Mouse (Mus musculus): ENCODE measurements around the gene Dusp14. TPM values are rescaled to one million over a fixed set of nuclear protein-coding genes. Genes with fewer than 3 reads are reported as not detected.
A peak's percentile ranks its signal among the peaks of the same experiment; 100 is the strongest.

The Dusp14 gene
- polyA plus RNA-seq, 1 experiment from 2014 or later, result 8.7 TPM

GRCm38 (mm10) chr11:84033671-84034070 lies 35.4 kb downstream of the Dusp14 start:
- Histone ChIP-seq H3K4me2 (no peak overlapping the region), H3K4me3 (no peak overlapping the region), H3K27me3 (no peaks in the 10 kb centered on the region), H3K4me1 (replicated peaks) (no peaks in the 10 kb centered on the region), H3K9me3 (no peaks in the 10 kb centered on the region), H3K36me3 (peaks cover 76% of the 10 kb centered on the region), H3K27ac (replicated peaks) (no peak overlapping the region), H3K9ac (no peak overlapping the region)
- WGBS, result 90% methylated on average over 5 of the region's 5 CpGs
- ATAC-seq (ENCODE audit: low read depth), result no peak

GRCm38 (mm10) chr11:84032559-84032958 lies 36.5 kb downstream of the Dusp14 start:
- H3K27ac ChIP-seq (replicated peaks), result no peak overlapping the region
- peaks cover 82% of the 10 kb centered on the region for H3K36me3 ChIP-seq
- 78% methylated on average over 5 of the region's 5 CpGs for WGBS
- no peak overlapping the region for H3K4me3 ChIP-seq
- no peak for ATAC-seq (ENCODE audit: low read depth)
- no peak overlapping the region for H3K4me2 ChIP-seq
- no peaks in the 10 kb centered on the region for H3K9me3 ChIP-seq
- H3K9ac ChIP-seq, result no peak overlapping the region
- no peaks in the 10 kb centered on the region for H3K4me1 ChIP-seq (replicated peaks)
- no peaks in the 10 kb centered on the region for H3K27me3 ChIP-seq

GRCm38 (mm10) chr11:84031971-84032370 lies 37.1 kb downstream of the Dusp14 start:
- peaks cover 86% of the 10 kb centered on the region for H3K36me3 ChIP-seq

GRCm38 (mm10) chr11:84028271-84029028 lies 40.6 kb downstream of the Dusp14 start:
- Histone ChIP-seq H3K27ac (replicated peaks) (no peak overlapping the region), H3K27me3 (no peaks in the 10 kb centered on the region), H3K36me3 (peaks cover 98% of the 10 kb centered on the region), H3K9ac (no peak overlapping the region), H3K4me2 (no peak overlapping the region), H3K4me1 (replicated peaks) (no peaks in the 10 kb centered on the region), H3K4me3 (no peak overlapping the region), H3K9me3 (no peaks in the 10 kb centered on the region)
- 88% methylated on average over 9 of the region's 9 CpGs for WGBS
- ATAC-seq (ENCODE audit: low read depth), result no peak

More at GRCm38 (mm10) chr11:84031971-84032370, 37.1 kb downstream of the Dusp14 start:
- H3K4me1 ChIP-seq (replicated peaks), result no peaks in the 10 kb centered on the region
- H3K27ac ChIP-seq (replicated peaks), result no peak overlapping the region
- 54% methylated on average over 9 of the region's 9 CpGs for WGBS
- H3K9ac ChIP-seq, result no peak overlapping the region
- H3K4me2 ChIP-seq, result no peak overlapping the region
- H3K9me3 ChIP-seq, result no peaks in the 10 kb centered on the region
- no peaks in the 10 kb centered on the region for H3K27me3 ChIP-seq
- no peak for ATAC-seq (ENCODE audit: low read depth)
- H3K4me3 ChIP-seq, result no peak overlapping the region

GRCm38 (mm10) chr11:84027231-84027630 lies 41.8 kb downstream of the Dusp14 start:
- ATAC-seq (ENCODE audit: low read depth), result no peak
- Histone ChIP-seq H3K36me3 (peaks cover 97% of the 10 kb centered on the region), H3K4me3 (no peak overlapping the region), H3K4me1 (replicated peaks) (no peaks in the 10 kb centered on the region), H3K9me3 (no peaks in the 10 kb centered on the region), H3K27me3 (no peaks in the 10 kb centered on the region), H3K4me2 (no peak overlapping the region), H3K27ac (replicated peaks) (no peak overlapping the region), H3K9ac (no peak overlapping the region)
- 94% methylated on average over 5 of the region's 5 CpGs for WGBS

GRCm38 (mm10) chr11:84016810-84017508 lies 52.1 kb downstream of the Dusp14 start:
- no peaks in the 10 kb centered on the region for H3K27me3 ChIP-seq
- no peaks in the 10 kb centered on the region for H3K9me3 ChIP-seq
- H3K9ac ChIP-seq, result no peak overlapping the region
- peaks cover 38% of the 10 kb centered on the region for H3K36me3 ChIP-seq
- ATAC-seq (ENCODE audit: low read depth), result no peak
- no peak overlapping the region for H3K4me3 ChIP-seq
- WGBS, result 83% methylated on average over 7 of the region's 7 CpGs
- peaks cover 20% of the 10 kb centered on the region for H3K4me1 ChIP-seq (replicated peaks)
- no peak overlapping the region for H3K4me2 ChIP-seq
- H3K27ac ChIP-seq (replicated peaks), result no peak overlapping the region

- no peak overlapping the region for H3K27ac ChIP-seq (replicated peaks)
- H3K36me3 ChIP-seq, result peaks cover 31% of the 10 kb centered on the region
- no peak overlapping the region for H3K4me2 ChIP-seq
- no peak overlapping the region for H3K9ac ChIP-seq
- no peak overlapping the region for H3K4me3 ChIP-seq
- peaks cover 27% of the 10 kb centered on the region for H3K4me1 ChIP-seq (replicated peaks)
- ATAC-seq (ENCODE audit: low read depth), result no peak
- no peaks in the 10 kb centered on the region for H3K27me3 ChIP-seq
- no peaks in the 10 kb centered on the region for H3K9me3 ChIP-seq
- WGBS, result 81% methylated on average over 6 of the region's 6 CpGs
Observed at GRCm38 (mm10) chr11:84016147-84016809, 52.8 kb downstream of the Dusp14 start.

GRCm38 (mm10) chr11:84013105-84013504 lies 56.0 kb downstream of the Dusp14 start:
- 0 out of 2 replicates have a peak, but pooled peaks have one; percentile 8 for ATAC-seq (ENCODE audit: low read depth)
- no peak overlapping the region for H3K9ac ChIP-seq
- H3K27ac ChIP-seq (replicated peaks), result peak overlapping the region; percentile 67
- H3K27me3 ChIP-seq, result no peaks in the 10 kb centered on the region
- H3K4me3 ChIP-seq, result no peak overlapping the region
- H3K36me3 ChIP-seq, result peaks cover 30% of the 10 kb centered on the region
- WGBS, result 8% methylated on average over 7 of the region's 7 CpGs
- no peaks in the 10 kb centered on the region for H3K9me3 ChIP-seq
- peaks cover 46% of the 10 kb centered on the region for H3K4me1 ChIP-seq (replicated peaks)
- H3K4me2 ChIP-seq, result no peak overlapping the region

- Histone ChIP-seq H3K9ac (0 out of 2 replicates have a peak overlapping the region, but pooled peaks have one; percentile 4), H3K4me1 (replicated peaks) (peaks cover 46% of the 10 kb centered on the region), H3K4me3 (no peak overlapping the region), H3K9me3 (no peaks in the 10 kb centered on the region), H3K36me3 (peaks cover 27% of the 10 kb centered on the region), H3K27me3 (no peaks in the 10 kb centered on the region), H3K27ac (replicated peaks) (peak overlapping the region; percentile 20; the same call in 1 of the 2 replicates), H3K4me2 (no peak overlapping the region)
- 29% methylated on average over 2 of the region's 2 CpGs for WGBS
- ATAC-seq (ENCODE audit: low read depth), result no peak
Observed at GRCm38 (mm10) chr11:84011576-84011975, 57.5 kb downstream of the Dusp14 start.

- peak overlapping the region; percentile 4; the same call in 1 of the 2 replicates for H3K9ac ChIP-seq
- H3K27ac ChIP-seq (replicated peaks), result peak overlapping the region; percentile 20; the same call in 1 of the 2 replicates
- H3K4me3 ChIP-seq, result no peak overlapping the region
- 16% methylated on average over 12 of the region's 12 CpGs for WGBS
- no peaks in the 10 kb centered on the region for H3K9me3 ChIP-seq
- H3K36me3 ChIP-seq, result peaks cover 32% of the 10 kb centered on the region
- H3K4me1 ChIP-seq (replicated peaks), result peaks cover 46% of the 10 kb centered on the region
- no peaks in the 10 kb centered on the region for H3K27me3 ChIP-seq
- H3K4me2 ChIP-seq, result no peak overlapping the region
- no peak for ATAC-seq (ENCODE audit: low read depth)
Observed at GRCm38 (mm10) chr11:84011050-84011449, 58.0 kb downstream of the Dusp14 start.

- H3K9ac ChIP-seq, result no peak overlapping the region
- WGBS, result 65% methylated on average over 9 of the region's 9 CpGs
- H3K9me3 ChIP-seq, result no peaks in the 10 kb centered on the region
- H3K27ac ChIP-seq (replicated peaks), result no peak overlapping the region
- H3K36me3 ChIP-seq, result peaks cover 38% of the 10 kb centered on the region
- H3K4me3 ChIP-seq, result no peak overlapping the region
- no peak overlapping the region for H3K4me2 ChIP-seq
- no peaks in the 10 kb centered on the region for H3K27me3 ChIP-seq
- ATAC-seq (ENCODE audit: low read depth), result no peak
- peaks cover 46% of the 10 kb centered on the region for H3K4me1 ChIP-seq (replicated peaks)
Observed at GRCm38 (mm10) chr11:84010411-84010810, 58.6 kb downstream of the Dusp14 start.

GRCm38 (mm10) chr11:84009001-84009400 lies 60.1 kb downstream of the Dusp14 start:
- WGBS, result 83% methylated on average over 9 of the region's 9 CpGs
- H3K36me3 ChIP-seq, result peaks cover 52% of the 10 kb centered on the region
- H3K9me3 ChIP-seq, result no peaks in the 10 kb centered on the region

More at GRCm38 (mm10) chr11:84009001-84009400, 60.1 kb downstream of the Dusp14 start:
- Histone ChIP-seq H3K27ac (replicated peaks) (no peak overlapping the region), H3K4me1 (replicated peaks) (peaks cover 41% of the 10 kb centered on the region), H3K4me3 (no peak overlapping the region), H3K9ac (no peak overlapping the region), H3K27me3 (no peaks in the 10 kb centered on the region), H3K4me2 (no peak overlapping the region)
- no peak for ATAC-seq (ENCODE audit: low read depth)
